Mouse (Mus musculus) myocyte (in vitro differentiated cells): ENCODE results near the gene Aff3. TPM values are rescaled to one million over a fixed set of nuclear protein-coding genes. Genes with fewer than 3 reads are reported as not detected.

Experiments used
- H3K27me3 ChIP-seq: one replicate; pipeline ENCODE4 v1.6.1; 2011; ENCODE audit not compliant: control insufficient read depth, insufficient read depth, insufficient read length
- H3K36me3 ChIP-seq: one replicate; pipeline ENCODE4 v1.6.1; 2011; ENCODE audit not compliant: control insufficient read depth, insufficient read depth
- H3K4me2 ChIP-seq: one replicate; pipeline ENCODE4 v1.6.1; 2011; ENCODE audit warnings: low read depth, control low read depth
- H3K4me3 ChIP-seq: one replicate; pipeline ENCODE4 v1.5.1; 2011; ENCODE audit warnings: mild to moderate bottlenecking, control low read depth, moderate library complexity
- H3K79me2 ChIP-seq: one replicate; pipeline ENCODE4 v1.6.1; 2011; ENCODE audit not compliant: control insufficient read depth, insufficient read depth
- H3ac ChIP-seq: one replicate; pipeline ENCODE4 v1.6.1; 2011; ENCODE audit not compliant: control insufficient read depth, insufficient read length
- CEBPB ChIP-seq: IDR thresholded peaks from 2 replicates; pipeline ENCODE4 v1.6.1; 2011; ENCODE audit warnings: mild to moderate bottlenecking, moderate library complexity; ENCODE audit not compliant: poor library complexity, insufficient read depth, severe bottlenecking
- E2F4 ChIP-seq: IDR thresholded peaks from one replicate; pipeline ENCODE4 v1.6.1; 2011; ENCODE audit warnings: mild to moderate bottlenecking, control low read depth, moderate library complexity; ENCODE audit not compliant: insufficient read depth
- MAX ChIP-seq: IDR thresholded peaks from one replicate; pipeline ENCODE4 v1.6.1; 2011; ENCODE audit warnings: low read depth, mild to moderate bottlenecking, control low read depth
- MYOD1 ChIP-seq, 3 experiments: IDR thresholded peaks; one replicate each; pipeline ENCODE4 v1.6.1; 2011; ENCODE audit warnings: control low read depth in 2 of 3, low read depth in 2 of 3, mild to moderate bottlenecking in 2 of 3, moderate library complexity in 1 of 3; ENCODE audit not compliant: insufficient read length in 2 of 3, control insufficient read depth in 1 of 3
- MYOG ChIP-seq, 3 experiments: IDR thresholded peaks; one replicate each; pipeline ENCODE4 v1.6.1; 2011; ENCODE audit warnings: control low read depth in 2 of 3, low read depth in 2 of 3, mild to moderate bottlenecking in 2 of 3; ENCODE audit not compliant: insufficient read length in 2 of 3, control insufficient read depth in 1 of 3, insufficient read depth in 1 of 3
- POLR2A ChIP-seq: IDR thresholded peaks from one replicate; pipeline ENCODE4 v1.6.1; 2011; ENCODE audit warnings: low read depth, mild to moderate bottlenecking, control low read depth, moderate library complexity; ENCODE audit not compliant: insufficient read length
- POLR2AphosphoS2 ChIP-seq: IDR thresholded peaks from one replicate; pipeline ENCODE4 v1.6.1; 2011; ENCODE audit warnings: low read depth, control low read depth; ENCODE audit not compliant: insufficient read length
- REST ChIP-seq: IDR thresholded peaks from one replicate; pipeline ENCODE4 v1.6.1; 2011; ENCODE audit warnings: mild to moderate bottlenecking, control low read depth, moderate library complexity; ENCODE audit not compliant: insufficient read depth, insufficient read length
- SRF ChIP-seq: IDR thresholded peaks from one replicate; pipeline ENCODE4 v1.6.1; 2011; ENCODE audit warnings: low read depth; ENCODE audit not compliant: control insufficient read depth, insufficient read length
- TCF12 ChIP-seq: IDR thresholded peaks from one replicate; pipeline ENCODE4 v1.6.1; 2011; ENCODE audit warnings: mild to moderate bottlenecking, control low read depth; ENCODE audit not compliant: poor library complexity, insufficient read depth, severe bottlenecking
- TCF3 ChIP-seq: IDR thresholded peaks from one replicate; pipeline ENCODE4 v1.6.1; 2011; ENCODE audit warnings: low read depth, control low read depth; ENCODE audit not compliant: insufficient read length
- USF1 ChIP-seq: IDR thresholded peaks from one replicate; pipeline ENCODE4 v1.6.1; 2011; ENCODE audit warnings: low read depth, mild to moderate bottlenecking, control low read depth, moderate library complexity
- polyA plus RNA-seq: library from polyadenylated mRNA; unstranded; fragments of >200 nt; fragmentation: generic; extraction: Trizol; gene quantifications from one replicate; pipeline ENCODE4 v1.2.1, GENCODE M21; 2012; ENCODE audit warnings: missing spikeins

Gene Aff3
- polyA plus RNA-seq, 1 experiment, result not detected

DNA sequence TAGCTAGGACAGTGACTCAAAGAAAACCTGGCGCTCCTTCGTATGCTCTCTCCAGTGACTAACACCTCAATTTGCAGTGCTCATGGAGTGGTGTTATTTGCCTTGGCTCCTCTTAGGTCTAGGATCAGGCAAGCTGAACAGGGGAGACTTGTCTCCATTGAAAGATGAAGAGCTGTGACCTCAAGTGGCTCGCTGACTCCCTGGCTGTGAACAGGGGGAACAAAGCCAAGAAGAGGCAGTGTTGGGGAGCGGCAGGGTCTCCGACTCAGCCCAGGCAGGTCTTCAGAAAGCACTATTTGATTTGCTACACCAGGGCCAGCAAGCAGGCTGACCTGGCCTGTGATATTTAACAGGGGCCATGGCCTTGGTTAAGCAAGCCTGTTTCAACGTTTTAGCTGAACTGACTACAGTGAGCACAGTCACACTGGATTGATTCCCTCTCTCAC, 423.5 kb downstream of the Aff3 start:
- H3K27me3 ChIP-seq, result peaks cover 4% of the 10 kb centered on the region
- no peak overlapping the region for H3ac ChIP-seq
- no peak overlapping the region for H3K4me3 ChIP-seq
- H3K4me2 ChIP-seq, result no peak overlapping the region
- no peaks in the 10 kb centered on the region for H3K79me2 ChIP-seq
- no peak for TF ChIP-seq TCF3
- TF ChIP-seq POLR2A, result no peak
- no peak for TF ChIP-seq MYOD1 (IDR thresholded peaks at IDR 0.05; ENCODE audit: control insufficient read depth in 1 of 3, insufficient read length in 2 of 3, low read depth in 2 of 3)
- TF ChIP-seq MYOG (IDR thresholded peaks at IDR 0.05; ENCODE audit: control insufficient read depth in 1 of 3, insufficient read depth in 1 of 3, insufficient read length in 2 of 3, low read depth in 2 of 3), result no peak
- TF ChIP-seq E2F4, result no peak
- no peak for TF ChIP-seq TCF12
- no peak for TF ChIP-seq MAX
- TF ChIP-seq USF1, result no peak
- TF ChIP-seq POLR2AphosphoS2, result no peak
- TF ChIP-seq SRF, result no peak
- no peak for TF ChIP-seq REST
- no peak for TF ChIP-seq CEBPB
- no peaks in the 10 kb centered on the region for H3K36me3 ChIP-seq

- no peak overlapping the region for H3ac ChIP-seq
- no peaks in the 10 kb centered on the region for H3K79me2 ChIP-seq
- no peaks in the 10 kb centered on the region for H3K36me3 ChIP-seq
- no peak overlapping the region for H3K4me3 ChIP-seq
- H3K27me3 ChIP-seq, result peaks cover 4% of the 10 kb centered on the region
- no peak for TF ChIP-seq MYOG (IDR thresholded peaks at IDR 0.05; ENCODE audit: control insufficient read depth in 1 of 3, insufficient read depth in 1 of 3, insufficient read length in 2 of 3, low read depth in 2 of 3)
- H3K4me2 ChIP-seq, result no peak overlapping the region
Measured at GRCm38 (mm10) chr1:38240438-38241220, 424.1 kb downstream of the Aff3 start.

DNA sequence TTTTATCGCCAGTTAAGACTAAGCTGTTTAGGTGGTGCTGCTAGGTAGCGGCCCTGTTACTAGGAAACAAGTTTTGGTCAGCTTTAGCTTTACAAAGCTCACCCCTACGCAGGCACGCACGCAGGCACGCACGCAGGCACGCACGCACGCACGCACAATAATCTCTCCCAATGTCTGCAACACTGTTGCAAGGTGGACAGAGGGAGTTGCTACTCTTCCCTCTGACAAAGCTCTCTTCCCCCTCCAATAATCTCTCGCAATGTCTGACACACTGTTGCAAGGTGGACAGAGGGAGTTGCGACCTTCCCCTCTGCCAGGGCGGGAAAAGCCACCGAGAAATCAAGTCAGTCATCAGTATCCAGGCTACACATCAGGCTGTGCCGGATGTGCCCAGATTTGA, 425.2 kb downstream of the Aff3 start:
- H3K4me2 ChIP-seq, result no peak overlapping the region
- no peak for TF ChIP-seq REST
- no peak for TF ChIP-seq TCF12
- TF ChIP-seq MAX, result no peak
- no peak for TF ChIP-seq USF1
- TF ChIP-seq TCF3, result no peak
- no peak for TF ChIP-seq POLR2A
- no peak for TF ChIP-seq E2F4
- TF ChIP-seq MYOD1 (IDR thresholded peaks at IDR 0.05; ENCODE audit: control insufficient read depth in 1 of 3, insufficient read length in 2 of 3, low read depth in 2 of 3), result no peak
- no peak for TF ChIP-seq CEBPB
- TF ChIP-seq POLR2AphosphoS2, result no peak
- no peak for TF ChIP-seq SRF
- no peak for TF ChIP-seq MYOG (IDR thresholded peaks at IDR 0.05; ENCODE audit: control insufficient read depth in 1 of 3, insufficient read depth in 1 of 3, insufficient read length in 2 of 3, low read depth in 2 of 3)
- H3K4me3 ChIP-seq, result no peak overlapping the region
- H3K79me2 ChIP-seq, result no peaks in the 10 kb centered on the region
- peaks cover 4% of the 10 kb centered on the region for H3K27me3 ChIP-seq
- no peaks in the 10 kb centered on the region for H3K36me3 ChIP-seq
- H3ac ChIP-seq, result no peak overlapping the region

DNA sequence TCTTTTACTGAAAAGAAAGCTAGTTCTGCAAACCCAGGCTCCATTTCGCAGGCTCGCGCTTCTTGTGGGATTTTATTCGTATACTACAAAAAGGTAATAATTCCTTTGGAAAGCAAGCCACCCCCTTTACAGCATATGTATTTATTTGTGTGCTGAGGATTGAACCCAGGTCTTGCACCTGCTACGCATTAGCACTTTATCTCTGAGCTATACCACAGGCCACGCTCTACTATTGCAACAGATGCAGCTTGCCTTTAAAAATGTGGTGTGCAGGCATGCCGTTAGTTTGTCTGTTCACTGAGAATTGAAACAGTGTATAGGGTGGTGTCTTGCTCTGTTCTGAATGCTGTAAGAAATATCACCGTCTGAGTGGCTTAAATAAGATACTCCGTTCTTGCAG, 426.9 kb downstream of the Aff3 start:
- no peaks in the 10 kb centered on the region for H3K79me2 ChIP-seq
- no peak overlapping the region for H3K4me3 ChIP-seq
- TF ChIP-seq TCF3, result no peak
- TF ChIP-seq MYOD1 (IDR thresholded peaks at IDR 0.05; ENCODE audit: control insufficient read depth in 1 of 3, insufficient read length in 2 of 3, low read depth in 2 of 3), result no peak
- no peak for TF ChIP-seq MYOG (IDR thresholded peaks at IDR 0.05; ENCODE audit: control insufficient read depth in 1 of 3, insufficient read depth in 1 of 3, insufficient read length in 2 of 3, low read depth in 2 of 3)
- no peak for TF ChIP-seq TCF12
- TF ChIP-seq MAX, result no peak
- no peak for TF ChIP-seq POLR2AphosphoS2
- TF ChIP-seq CEBPB, result no peak
- no peak for TF ChIP-seq E2F4
- no peak for TF ChIP-seq SRF
- no peak for TF ChIP-seq POLR2A
- no peak for TF ChIP-seq USF1
- no peak for TF ChIP-seq REST
- no peaks in the 10 kb centered on the region for H3K36me3 ChIP-seq
- H3K27me3 ChIP-seq, result no peaks in the 10 kb centered on the region
- H3ac ChIP-seq, result no peak overlapping the region
- no peak overlapping the region for H3K4me2 ChIP-seq
